Mouse (Mus musculus): ENCODE measurements around the gene Erc1.

DNA sequence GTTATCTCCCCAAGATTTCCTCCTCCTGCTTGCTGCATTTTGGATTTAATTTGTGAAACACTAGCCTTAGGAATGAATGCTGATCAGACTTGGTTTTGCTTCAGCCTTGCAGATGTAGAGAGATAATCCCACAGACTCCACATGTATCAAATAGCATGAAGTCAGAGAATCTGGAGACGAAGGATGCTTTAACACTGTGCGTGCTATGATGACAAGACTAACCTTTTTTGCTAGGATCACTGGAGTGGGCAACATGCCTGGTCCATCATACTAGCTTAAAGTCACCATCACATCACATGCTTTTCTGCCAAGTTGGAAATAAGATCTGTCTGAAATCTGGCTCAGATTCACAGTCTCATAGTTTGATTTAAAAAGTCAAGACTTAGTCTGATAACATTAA, 260.1 kb downstream of the Erc1 start:
- TF ChIP-seq POLR2A (IDR thresholded peaks at IDR 0.05; ENCODE audit: low read depth, low read length) (no peak), CTCF (conservative IDR thresholded peaks at IDR 0.05; ENCODE audit: insufficient read depth, insufficient read length, low read depth, low read length) (no peak)
